Mouse (Mus musculus) frontal cortex, postnatal 14 days (tissue): Measurements from ENCODE around the gene Ric8a.

Experiments
- DNase-seq, 2 experiments: peaks; one replicate each; pipeline ENCODE4 v3.0.0; 2022; ENCODE audit warnings: low spot score in 2 of 2

Gene Ric8a

DNA sequence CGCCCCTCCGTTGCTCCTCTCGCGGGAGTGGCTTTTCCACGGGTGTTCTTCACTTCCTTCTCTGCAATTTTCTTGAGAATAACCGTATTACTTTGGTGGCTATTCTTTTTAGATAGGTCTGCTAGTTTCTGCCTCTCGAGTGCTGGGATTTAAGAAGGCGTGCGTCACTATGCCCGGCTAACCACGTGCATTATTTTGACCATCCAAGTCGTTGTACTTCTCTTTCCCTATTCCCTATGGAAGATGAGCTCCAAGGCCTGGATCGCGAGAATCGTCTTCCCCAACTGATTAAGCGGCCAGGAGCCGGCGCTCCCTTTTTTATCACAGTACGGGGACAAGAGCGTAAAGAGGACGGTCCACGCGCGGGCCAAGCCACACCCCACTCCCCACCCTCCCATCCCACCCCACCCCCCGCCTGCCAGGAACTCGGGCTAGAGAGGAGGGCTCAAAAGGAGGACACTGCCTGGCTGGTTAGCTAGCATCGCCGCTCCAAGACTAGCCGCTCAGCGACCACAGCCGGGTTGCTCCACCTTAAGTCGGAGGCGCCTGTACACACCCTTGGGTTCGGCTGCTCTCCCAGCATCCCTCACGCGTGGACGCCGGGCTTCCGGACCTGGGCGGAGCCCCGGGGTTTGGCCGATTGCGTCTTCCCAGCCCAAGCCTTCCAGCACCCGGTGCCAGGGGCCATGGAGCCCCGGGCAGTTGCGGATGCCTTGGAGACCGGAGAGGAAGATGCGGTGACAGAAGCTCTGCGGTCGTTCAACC lies at the start of gene Ric8a:
TSS of gene Ric8a (plus strand) at position 173 of the 765 bp plus-strand sequence.
- DNase-seq = peak; percentile 78 to 82

- no peak for DNase-seq
Measured at GRCm38 (mm10) chr7:140810496-140810895, 46.3 kb upstream of the Ric8a start.

- DNase-seq = peak in 1 of 2 experiments; percentile 35
Measured at GRCm38 (mm10) chr7:140811714-140812113, 45.0 kb upstream of the Ric8a start.

DNA sequence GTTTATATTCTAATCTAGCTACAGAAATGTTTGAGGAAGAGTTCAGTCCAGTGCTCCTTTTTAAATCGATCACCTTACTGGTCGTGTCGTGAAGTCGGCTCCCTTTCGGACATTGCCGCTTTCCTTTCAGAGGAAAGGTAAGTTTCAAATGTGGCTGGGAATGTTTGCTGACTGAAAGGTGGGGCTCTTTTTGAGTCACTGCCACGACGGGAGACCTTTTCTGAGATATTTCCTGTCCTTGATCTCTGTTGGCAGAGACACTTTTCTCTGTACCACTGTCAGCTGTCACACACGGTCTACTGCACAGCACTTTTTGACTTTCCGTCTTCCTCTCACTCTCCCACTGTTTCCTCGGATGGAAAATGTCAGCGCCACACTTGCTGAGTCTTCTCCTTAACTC lies 43.9 kb upstream of the Ric8a start:
- DNase-seq = no peak

- DNase-seq = no peak
Measured at GRCm38 (mm10) chr7:140820173-140820572, 36.6 kb upstream of the Ric8a start.

- DNase-seq = no peak
Measured at GRCm38 (mm10) chr7:140821305-140821652, 35.5 kb upstream of the Ric8a start.

DNA sequence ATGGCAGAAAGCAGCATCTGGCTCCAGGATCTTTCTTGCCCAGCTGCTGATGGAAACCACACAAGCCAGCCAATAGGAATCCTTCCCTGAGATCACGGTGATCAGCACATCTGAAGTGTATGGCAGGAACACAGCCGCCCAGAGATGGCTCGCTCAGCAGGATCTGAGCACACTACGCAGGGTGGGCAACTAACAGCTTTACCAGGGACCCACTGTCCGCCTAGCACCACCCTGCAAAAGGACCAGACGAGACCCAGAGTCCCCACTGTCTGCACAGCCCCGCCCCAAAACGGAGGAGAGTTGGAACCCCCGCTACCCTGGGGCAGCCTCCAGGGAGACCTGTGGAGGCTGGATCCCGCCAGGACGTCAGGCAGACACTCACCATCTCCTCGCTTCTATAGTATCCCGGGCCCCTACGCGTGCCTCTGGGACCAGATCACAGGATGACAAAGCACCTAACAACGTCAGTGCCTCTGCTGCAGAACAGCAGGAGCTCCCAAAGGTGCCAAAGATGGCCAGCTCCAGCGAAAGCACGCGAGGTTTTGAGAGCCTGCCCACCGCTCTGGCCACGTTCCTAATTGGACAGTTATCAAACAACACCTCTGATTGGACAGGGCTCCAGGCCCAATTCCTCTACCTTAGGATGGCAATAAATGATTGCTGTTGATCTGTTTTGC lies 35.0 kb upstream of the Ric8a start, which contains the start of gene Zfp941:
TSS of gene Zfp941 (minus strand) at position 526 of the 677 bp plus-strand sequence.
- peak; percentile 48 to 71 for DNase-seq

GRCm38 (mm10) chr7:140822731-140823130 lies 34.0 kb upstream of the Ric8a start:
- DNase-seq = no peak

GRCm38 (mm10) chr7:140828171-140828881 lies 28.4 kb upstream of the Ric8a start:
- no peak for DNase-seq

GRCm38 (mm10) chr7:140831447-140831846 lies 25.3 kb upstream of the Ric8a start:
- DNase-seq = no peak

DNA sequence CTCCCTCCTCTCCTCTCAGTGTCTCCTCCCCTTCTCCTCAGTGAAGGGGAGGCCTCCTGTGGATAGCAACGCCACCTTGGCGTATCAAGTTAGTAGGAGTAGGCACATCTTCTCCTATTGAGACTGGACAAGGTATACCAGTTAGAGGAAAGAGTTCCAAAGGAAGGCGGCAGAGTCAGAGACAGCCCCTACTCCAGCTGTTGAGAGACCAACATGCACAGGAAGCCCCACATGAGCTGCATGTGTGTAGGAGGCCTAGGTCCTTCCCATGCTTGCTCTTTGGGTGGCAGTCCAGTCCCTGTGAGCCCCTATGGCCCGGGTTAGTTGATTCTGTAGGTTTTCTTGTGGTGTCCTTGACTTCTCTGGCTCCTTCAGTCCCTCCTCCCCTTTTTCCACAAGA lies 23.4 kb upstream of the Ric8a start:
- no peak for DNase-seq

DNA sequence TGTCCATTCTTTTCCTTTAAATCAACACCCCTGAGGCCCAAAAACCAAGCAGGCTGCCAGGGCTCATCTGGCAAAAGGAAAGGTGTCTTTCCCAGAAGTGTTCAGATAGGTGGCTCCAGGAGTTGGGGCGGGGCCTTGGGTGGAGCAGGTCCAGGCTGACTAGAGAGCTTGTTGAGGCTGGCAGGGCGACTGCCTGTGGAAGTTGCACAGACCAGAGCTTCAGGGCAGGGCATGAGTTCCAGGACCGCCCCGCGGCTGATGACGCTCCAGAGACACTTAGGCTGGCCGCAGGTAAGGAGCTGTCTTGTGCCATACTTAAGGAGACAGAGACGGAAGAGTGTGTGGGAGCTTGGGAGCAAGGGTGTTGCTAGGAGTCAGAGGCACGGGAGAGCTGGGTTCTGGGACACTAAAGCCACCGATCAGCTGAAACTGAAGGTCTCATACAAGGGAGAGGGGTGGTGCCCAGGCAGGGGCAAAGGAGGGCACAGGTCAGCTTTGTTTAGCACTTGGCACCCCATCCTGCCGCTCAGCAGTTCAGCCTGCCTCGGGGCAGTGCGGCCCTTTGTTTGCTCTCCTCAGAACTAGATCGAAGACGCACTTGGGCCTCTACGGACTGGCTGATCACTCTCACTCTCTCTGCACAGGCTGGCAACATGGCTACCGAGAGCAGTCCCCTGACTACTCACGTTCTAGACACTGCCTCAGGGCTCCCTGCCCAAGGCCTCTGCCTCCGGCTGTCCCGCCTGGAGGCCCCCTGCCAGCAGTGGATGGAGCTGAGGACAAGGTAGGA lies 21.6 kb upstream of the Ric8a start, which contains the start of gene Urah:
TSS of gene Urah (plus strand) at position 51 of the 790 bp plus-strand sequence.
- no peak for DNase-seq

GRCm38 (mm10) chr7:140835758-140836087 lies 21.0 kb upstream of the Ric8a start:
- DNase-seq = no peak

DNA sequence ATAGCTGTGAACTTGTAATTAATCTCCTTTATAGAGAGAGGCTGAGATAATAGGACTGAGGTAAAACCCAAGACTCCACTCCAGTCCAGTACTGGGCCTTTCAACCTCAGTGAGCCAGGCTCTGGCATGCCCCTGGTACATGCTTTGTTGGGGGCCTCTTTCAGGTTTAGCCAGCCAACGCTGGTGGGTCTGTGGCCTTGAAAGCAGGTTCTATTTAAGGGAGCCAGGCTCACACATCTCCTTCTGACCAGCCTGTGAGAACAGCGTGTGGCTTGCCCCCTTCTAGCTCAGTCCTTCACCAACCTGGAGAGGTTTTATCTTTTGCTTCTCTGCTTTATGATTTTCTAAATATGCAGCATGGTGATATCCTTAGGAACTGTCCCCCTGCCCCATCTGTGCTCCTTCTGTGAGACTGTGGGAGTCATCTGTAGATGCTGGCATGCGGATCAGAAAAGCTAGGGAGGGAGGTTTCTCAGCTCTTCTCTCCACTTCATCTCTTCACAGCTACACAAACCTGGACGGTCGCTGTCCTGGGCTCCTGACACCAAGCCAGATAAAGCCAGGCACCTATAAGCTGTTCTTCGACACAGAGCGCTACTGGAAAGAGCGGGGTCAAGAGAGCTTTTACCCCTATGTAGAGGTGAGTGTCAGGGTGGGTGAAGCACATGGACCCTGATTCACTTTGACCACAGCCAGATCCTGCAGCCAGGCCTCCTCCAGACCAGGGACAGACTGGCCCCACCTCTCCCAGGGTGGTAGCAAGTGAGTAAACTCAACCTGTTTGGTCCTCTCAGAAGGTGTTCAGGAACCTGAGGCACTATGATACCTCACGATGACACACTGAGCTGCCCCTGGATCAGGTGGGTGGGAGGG lies 20.3 kb upstream of the Ric8a start:
- DNase-seq = peak in 1 of 2 experiments; percentile 37

DNA sequence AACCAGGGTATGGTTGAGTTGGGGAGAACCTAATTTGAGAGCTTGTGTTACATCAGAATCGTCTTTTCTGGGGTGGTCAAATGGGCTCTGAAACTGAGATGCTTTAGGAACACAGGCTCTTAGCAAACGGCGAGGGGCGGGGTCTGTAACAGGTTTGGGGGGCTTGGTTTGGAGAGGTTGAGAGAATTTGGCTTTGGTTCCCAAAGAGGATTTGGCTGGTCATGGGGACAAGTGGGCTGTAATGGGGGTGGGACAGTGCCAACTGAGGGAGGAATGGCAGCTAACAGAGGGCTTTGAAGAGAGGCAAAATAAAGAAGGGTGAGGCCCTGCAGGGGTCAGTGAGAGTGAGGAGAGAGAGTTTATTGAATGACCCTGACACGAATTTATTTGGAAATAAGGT lies 17.2 kb upstream of the Ric8a start:
- no peak for DNase-seq

DNA sequence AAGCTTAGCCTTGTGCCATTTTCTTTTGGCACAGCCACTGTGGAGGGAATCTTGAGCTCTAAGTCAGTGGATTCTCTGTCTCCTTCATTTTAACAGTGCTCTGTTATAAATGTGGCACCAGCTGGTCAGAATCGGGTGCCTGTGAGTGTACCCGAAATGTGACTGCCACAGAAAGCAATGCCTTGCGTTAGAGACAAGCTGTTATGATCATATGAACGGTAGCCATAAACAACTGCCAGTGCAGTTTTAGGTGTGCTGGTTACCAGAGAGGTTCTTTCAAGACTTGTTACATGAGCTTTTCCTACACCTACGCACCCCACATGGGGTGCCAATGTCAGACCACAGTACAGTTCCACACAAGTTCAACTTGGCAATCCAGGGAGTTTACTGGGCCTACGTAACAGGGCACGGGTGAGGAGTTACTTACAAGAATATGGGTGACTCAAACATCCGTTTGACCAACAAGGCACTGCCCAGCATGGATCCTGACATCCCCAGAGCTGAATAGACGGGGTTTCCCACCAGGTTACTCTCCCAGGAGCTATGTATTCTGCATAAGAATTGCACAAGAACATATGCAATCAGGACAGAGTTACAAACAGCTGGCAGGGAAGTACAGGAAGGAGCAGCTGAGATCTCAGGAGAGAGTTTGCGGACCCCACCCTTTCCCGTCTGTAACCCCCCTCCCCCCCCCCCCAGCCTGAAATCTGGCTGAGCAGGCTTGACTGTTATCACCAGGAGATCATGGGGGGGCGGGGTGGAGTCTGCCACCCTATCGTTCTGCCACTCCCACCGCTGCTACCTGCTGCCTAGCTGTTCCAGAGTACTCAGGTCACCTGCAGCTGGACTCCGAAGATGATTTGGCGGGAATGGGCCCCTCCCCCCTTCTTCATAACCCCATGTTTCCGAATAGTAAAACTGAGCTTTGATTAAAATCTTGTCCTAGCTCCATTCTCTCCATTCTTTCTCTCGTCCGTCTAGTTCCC lies 15.7 kb upstream of the Ric8a start:
- DNase-seq = no peak

DNA sequence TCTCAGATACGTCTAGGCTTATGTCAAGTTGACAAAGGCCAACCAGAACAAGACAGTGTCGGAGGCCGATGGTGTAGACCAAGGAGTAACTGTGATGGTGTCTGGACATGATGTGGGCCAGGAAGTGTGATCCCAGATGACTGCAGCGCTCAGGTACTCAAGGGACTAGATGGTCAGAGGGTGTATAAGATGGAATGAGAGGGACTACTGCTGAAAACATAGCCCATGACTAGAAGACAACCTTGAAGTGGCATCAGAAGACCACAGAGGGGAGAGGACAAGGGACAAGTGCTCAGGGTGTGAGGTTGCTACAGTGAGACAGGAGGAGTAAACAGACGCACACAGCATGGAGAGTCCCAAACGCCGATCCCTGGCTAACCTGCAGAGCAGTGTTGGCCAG lies 13.0 kb upstream of the Ric8a start:
- DNase-seq = no peak

GRCm38 (mm10) chr7:140844905-140845665 lies 11.7 kb upstream of the Ric8a start, which contains the start of gene Scgb1c1:
Scgb1c1 (plus strand) TSS chr7:140845547.
- peak; percentile 65 to 90 for DNase-seq

GRCm38 (mm10) chr7:140845683-140846082 lies 11.1 kb upstream of the Ric8a start:
- DNase-seq = no peak
